Comparison of ENCODE assay signal across 23 mouse cellular contexts in genomic region chr10:82919404-82919980, GRCm38 (mm10). TPM values are rescaled to one million over a fixed set of nuclear protein-coding genes. Genes with fewer than 3 reads are reported as not detected.
DNase-seq lines count a peak whose midpoint lies in the region; ATAC-seq lines count a peak whose summit lies in the region.
"Had no signal": no experiment of that assay in that cellular context is flagged by ENCODE, and none has a peak within 500 bp of the region (broad histone marks: within the 10 kb centered on the region; RNA-seq: fewer than 3 reads in every experiment).

No protein-coding gene starts in this region.

- intact Hi-C loops in left cerebral cortex, postnatal 4 days (cut with DNase I) = no loop called here
- intact Hi-C loops in heart, postnatal 25 days (cut with DNase I) = no loop called here

- WGBS in kidney, embryonic 14.5 days = 89% methylated on average over 4 of the region's 4 CpGs

- no peak overlapping the region for H3K4me3 ChIP-seq in kidney, embryonic 14.5 days (ENCODE audit: low read length)
- H3K4me3 ChIP-seq: embryonic facial prominence, embryonic 12.5 days; gastrocnemius, adult 2 months; hindbrain, embryonic 15.5 days; intestine, embryonic 15.5 days; limb, embryonic 12.5 days; liver, embryonic 12.5 days had no signal

- no peaks in the 10 kb centered on the region for H3K9me3 ChIP-seq in kidney, embryonic 14.5 days (ENCODE audit: control insufficient read depth, low read length)
- H3K9me3 ChIP-seq: embryonic facial prominence, embryonic 12.5 days; hindbrain, embryonic 15.5 days; intestine, embryonic 15.5 days; limb, embryonic 12.5 days; liver, embryonic 12.5 days had no signal

- ATAC-seq in kidney, embryonic 14.5 days (ENCODE audit: low FRiP score, low TSS enrichment) = no peak
- ATAC-seq: forebrain, embryonic 14.5 days; intestine, embryonic 15.5 days; liver, embryonic 12.5 days had no signal

- H3K4me2 ChIP-seq in kidney, embryonic 14.5 days (replicated peaks; ENCODE audit: low read depth, low read length) = no peak overlapping the region
- H3K4me2 ChIP-seq: embryonic facial prominence, embryonic 12.5 days; heart, embryonic 11.5 days; hindbrain, embryonic 15.5 days; intestine, embryonic 15.5 days; limb, embryonic 12.5 days; liver, embryonic 12.5 days had no signal

- H3K27me3 ChIP-seq in kidney, embryonic 14.5 days (ENCODE audit: control insufficient read depth, insufficient read depth, low read length) = no peaks in the 10 kb centered on the region
- H3K27me3 ChIP-seq: embryonic facial prominence, embryonic 12.5 days; hindbrain, embryonic 15.5 days; intestine, embryonic 15.5 days; liver, embryonic 12.5 days had no signal

- H3K36me3 ChIP-seq in kidney, embryonic 14.5 days (ENCODE audit: control insufficient read depth, insufficient read depth, low read length) = no peaks in the 10 kb centered on the region
- H3K36me3 ChIP-seq: embryonic facial prominence, embryonic 12.5 days; hindbrain, embryonic 15.5 days; intestine, embryonic 15.5 days; limb, embryonic 12.5 days; liver, embryonic 12.5 days had no signal

- no peak overlapping the region for H3K27ac ChIP-seq in kidney, embryonic 14.5 days (ENCODE audit: low read depth, low read length)
- H3K27ac ChIP-seq: embryonic facial prominence, embryonic 12.5 days; gastrocnemius, adult 2 months; hindbrain, embryonic 15.5 days; intestine, embryonic 15.5 days; limb, embryonic 12.5 days; liver, embryonic 12.5 days had no signal

- peak; percentile 52 to 73 for DNase-seq in left cerebral cortex, adult 9 months (ENCODE audit: low spot score in 2 of 2)
- DNase-seq in left cerebral cortex, postnatal 4 days = no peak
- peak; percentile 45 for DNase-seq in adrenal gland, postnatal 10 days
- DNase-seq in frontal cortex, adult 2 months (ENCODE audit: extremely low spot score in 1 of 2, low spot score in 1 of 2) = peak; percentile 65 to 81
- DNase-seq in right cerebral cortex, postnatal 14 days = peak; percentile 23
- no peak for DNase-seq in heart, postnatal 25 days (ENCODE audit: low spot score)
- DNase-seq in urinary bladder, postnatal 4 days (ENCODE audit: low spot score in 2 of 2) = no peak
- DNase-seq: gastrocnemius, adult 2 months; heart, postnatal 10 days; kidney, adult 9 months; kidney, postnatal 36 days; layer of hippocampus, adult 9-11 months; lung, adult 2 months; lung, postnatal 4 days; thymus, postnatal 36 days had no signal

- no peak overlapping the region for H3K9ac ChIP-seq in kidney, embryonic 14.5 days (ENCODE audit: low read depth, low read length)
- H3K9ac ChIP-seq: embryonic facial prominence, embryonic 12.5 days; hindbrain, embryonic 15.5 days; intestine, embryonic 15.5 days; limb, embryonic 12.5 days; liver, embryonic 12.5 days had no signal

- H3K4me1 ChIP-seq in kidney, embryonic 14.5 days (ENCODE audit: control insufficient read depth, insufficient read depth, low read length) = no peaks in the 10 kb centered on the region; the same call in 1 of the 2 replicates
- H3K4me1 ChIP-seq: hindbrain, embryonic 15.5 days; intestine, embryonic 15.5 days had no signal

RNA-seq across cellular contexts. Expression of gene Eid3, which starts 53.1 kb away (rescaled TPM):
- total RNA-seq in left cerebral cortex, postnatal 4 days (2021) = 1 to 10 TPM; 3.0 to 4.5 TPM
- 1 to 10 TPM; 1.7 to 4.2 TPM for total RNA-seq in adrenal gland, postnatal 10 days (2021)
- polyA plus RNA-seq in frontal cortex, adult 2 months (2012; rRNA removed) = 0.42 and 0.69 TPM in 2 replicates
- 0.34 and 0.81 TPM in 2 replicates for polyA plus RNA-seq in kidney, embryonic 14.5 days (2014; fragmentation: Nextera tagmentation; extraction: Ambion mirVana)
- 1 to 10 TPM in 1 of 2 experiments, under 1 TPM in 1; 0.57 to 1.3 TPM for total RNA-seq in heart, postnatal 25 days (2021)

Comparison
In these comparisons a context has a peak if more than half of its experiments do, and no peak if none do; other contexts are left out.
1. DNase-seq: peak in left cerebral cortex, adult 9 months (2 of 2), adrenal gland, postnatal 10 days (single experiment), frontal cortex, adult 2 months (2 of 2) and right cerebral cortex, postnatal 14 days (single experiment); none in left cerebral cortex, postnatal 4 days (single experiment), heart, postnatal 25 days (single experiment) and urinary bladder, postnatal 4 days (0 of 2).